Mouse (Mus musculus) CH12.LX (cell line): ENCODE results near the gene Mrpl23. TPM values are rescaled to one million over a fixed set of nuclear protein-coding genes. Genes with fewer than 3 reads are reported as not detected.

Source experiments
- DNase-seq: peaks from one replicate; pipeline ENCODE4 v3.0.0-alpha.2; 2013; ENCODE audit errors: extremely low read depth
- H3K27ac ChIP-seq: 2 replicates; pipeline ENCODE4 v1.5.1; 2012; ENCODE audit warnings: low read depth, mild to moderate bottlenecking, control low read depth, moderate library complexity; ENCODE audit not compliant: insufficient read depth
- H3K27me3 ChIP-seq: replicated peaks from 2 replicates; pipeline ENCODE3; 2012; ENCODE audit warnings: inconsistent platforms
- H3K36me3 ChIP-seq, 2 experiments: replicated peaks in 1 of 2; 2 replicates each; pipeline versions ENCODE3 to v1.6.1; 2012; ENCODE audit warnings: inconsistent platforms in 1 of 2, low read length in 1 of 2, mild to moderate bottlenecking in 1 of 2, mixed read lengths in 1 of 2, moderate library complexity in 1 of 2; ENCODE audit not compliant: control insufficient read depth in 1 of 2, insufficient read depth in 1 of 2
- H3K4me1 ChIP-seq, 2 experiments: 2 replicates each; pipeline ENCODE4 v1.6.1; 2012; ENCODE audit warnings: inconsistent platforms in 1 of 2, moderate library complexity in 1 of 2; ENCODE audit not compliant: insufficient read depth in 2 of 2, control insufficient read depth in 1 of 2
- H3K4me2 ChIP-seq: 2 replicates; pipeline ENCODE4 v1.6.1; 2012; ENCODE audit warnings: low read depth, mild to moderate bottlenecking, control low read depth; ENCODE audit not compliant: poor library complexity, insufficient read depth, severe bottlenecking
- H3K4me3 ChIP-seq, 3 experiments: fragments of 150-350 bp in 1 of 3; sonication (generic) in 1 of 3; replicated peaks in 1 of 3; 2 replicates each; pipeline versions ENCODE3 to v1.5.1; 2011 to 2012; ENCODE audit warnings: low read depth in 2 of 3, low read length in 2 of 3, mild to moderate bottlenecking in 2 of 3, moderate library complexity in 2 of 3, control low read depth in 1 of 3, improper control_type of control experiment in 1 of 3, inconsistent platforms in 1 of 3, mixed read lengths in 1 of 3; ENCODE audit not compliant: poor library complexity in 1 of 3
- H3K79me2 ChIP-seq: replicated peaks from 2 replicates; pipeline ENCODE4 v1.6.1; 2012; ENCODE audit warnings: mild to moderate bottlenecking, moderate library complexity; ENCODE audit not compliant: control insufficient read depth, poor library complexity, insufficient read depth, severe bottlenecking; ENCODE audit errors: extremely low read depth
- H3K9ac ChIP-seq: 2 replicates; pipeline ENCODE4 v1.6.1; 2012; ENCODE audit warnings: low read depth, mild to moderate bottlenecking, control low read depth, moderate library complexity; ENCODE audit not compliant: insufficient read depth
- H3K9me3 ChIP-seq: replicated peaks from 2 replicates; pipeline ENCODE3; 2012; ENCODE audit warnings: low read length, inconsistent platforms, mixed read lengths
- BHLHE40 ChIP-seq: IDR thresholded peaks from 2 replicates; pipeline ENCODE4 v1.6.1; 2011; ENCODE audit warnings: mild to moderate bottlenecking, low read depth, low read length, improper control_type of control experiment
- CHD1 ChIP-seq: IDR thresholded peaks from 2 replicates; pipeline ENCODE4 v1.6.1; 2012; ENCODE audit warnings: low read depth, low read length, improper control_type of control experiment, inconsistent platforms
- ELF1 ChIP-seq: IDR thresholded peaks from 2 replicates; pipeline ENCODE4 v1.6.1; 2014; ENCODE audit warnings: low read depth, mild to moderate bottlenecking, inconsistent platforms, low read length, improper control_type of control experiment
- EP300 ChIP-seq: IDR thresholded peaks from 2 replicates; pipeline ENCODE4 v1.6.1; 2011; ENCODE audit warnings: low read length, improper control_type of control experiment
- ETS1 ChIP-seq: conservative IDR thresholded peaks from 2 replicates; pipeline ENCODE4 v1.6.1; 2012; ENCODE audit warnings: low read depth, mild to moderate bottlenecking, inconsistent platforms, low read length, improper control_type of control experiment, moderate library complexity
- GABPA ChIP-seq: IDR thresholded peaks from 2 replicates; pipeline ENCODE4 v1.6.1; 2012; ENCODE audit warnings: low read depth, low read length, improper control_type of control experiment, inconsistent platforms; ENCODE audit not compliant: insufficient replicate concordance
- IRF4 ChIP-seq: IDR thresholded peaks from 2 replicates; pipeline ENCODE4 v1.6.1; 2014; ENCODE audit warnings: low read depth, mild to moderate bottlenecking, inconsistent platforms, low read length, improper control_type of control experiment
- JUN ChIP-seq: IDR thresholded peaks from 2 replicates; pipeline ENCODE4 v1.6.1; 2011; ENCODE audit warnings: low read depth, mild to moderate bottlenecking, low read length, improper control_type of control experiment, moderate library complexity; ENCODE audit not compliant: insufficient read depth
- JUND ChIP-seq: conservative IDR thresholded peaks from 2 replicates; pipeline ENCODE4 v1.6.1; 2011; ENCODE audit warnings: low read depth, low read length, improper control_type of control experiment
- KAT2A ChIP-seq: IDR thresholded peaks from 2 replicates; pipeline ENCODE4 v1.6.1; 2012; ENCODE audit warnings: low read length, improper control_type of control experiment, inconsistent platforms; ENCODE audit not compliant: insufficient replicate concordance
- MAFK ChIP-seq: IDR thresholded peaks from 2 replicates; pipeline ENCODE4 v1.6.1; 2011; ENCODE audit warnings: low read length, improper control_type of control experiment; ENCODE audit not compliant: insufficient replicate concordance
- MAZ ChIP-seq: IDR thresholded peaks from 2 replicates; pipeline ENCODE4 v1.6.1; 2012; ENCODE audit warnings: low read depth, mild to moderate bottlenecking, inconsistent platforms, low read length, improper control_type of control experiment, moderate library complexity
- MEF2A ChIP-seq: IDR thresholded peaks from 2 replicates; pipeline ENCODE4 v1.6.1; 2014; ENCODE audit warnings: low read depth, mild to moderate bottlenecking, inconsistent platforms, low read length, improper control_type of control experiment, borderline replicate concordance
- MXI1 ChIP-seq: IDR thresholded peaks from 2 replicates; pipeline ENCODE4 v1.6.1; 2011; ENCODE audit warnings: mild to moderate bottlenecking, low read depth, low read length, improper control_type of control experiment
- MYC ChIP-seq: IDR thresholded peaks from 2 replicates; pipeline ENCODE4 v1.6.1; 2011; ENCODE audit warnings: low read depth, mild to moderate bottlenecking, improper control_type of control experiment, low read length
- NRF1 ChIP-seq: IDR thresholded peaks from 2 replicates; pipeline ENCODE4 v1.6.1; 2014; ENCODE audit warnings: low read depth, mild to moderate bottlenecking, inconsistent platforms, low read length, improper control_type of control experiment, moderate library complexity
- POLR2AphosphoS2 ChIP-seq: IDR thresholded peaks from 2 replicates; pipeline ENCODE4 v1.6.1; 2011; ENCODE audit warnings: low read depth, low read length, improper control_type of control experiment
- RCOR1 ChIP-seq: conservative IDR thresholded peaks from 2 replicates; pipeline ENCODE4 v1.6.1; 2012; ENCODE audit warnings: low read depth, mild to moderate bottlenecking, inconsistent platforms, low read length, improper control_type of control experiment
- TBP ChIP-seq: conservative IDR thresholded peaks from 2 replicates; pipeline ENCODE4 v1.6.1; 2011; ENCODE audit warnings: low read depth, low read length, improper control_type of control experiment
- TCF12 ChIP-seq: IDR thresholded peaks from 2 replicates; pipeline ENCODE4 v1.6.1; 2014; ENCODE audit warnings: low read depth, mild to moderate bottlenecking, inconsistent platforms, low read length, improper control_type of control experiment
- UBTF ChIP-seq: IDR thresholded peaks from 2 replicates; pipeline ENCODE4 v1.6.1; 2012; ENCODE audit warnings: low read depth, mild to moderate bottlenecking, inconsistent platforms, low read length, improper control_type of control experiment, moderate library complexity
- ZC3H11A ChIP-seq: IDR thresholded peaks from 2 replicates; pipeline ENCODE4 v1.6.1; 2012; ENCODE audit warnings: low read depth, mild to moderate bottlenecking, inconsistent platforms, low read length, improper control_type of control experiment
- ZKSCAN1 ChIP-seq: IDR thresholded peaks from 2 replicates; pipeline ENCODE4 v1.6.1; 2012; ENCODE audit warnings: low read depth, inconsistent platforms, low read length, improper control_type of control experiment, borderline replicate concordance
- ZNF384 ChIP-seq: IDR thresholded peaks from 2 replicates; pipeline ENCODE4 v1.6.1; 2012; ENCODE audit warnings: low read depth, low read length, improper control_type of control experiment, inconsistent platforms
- dilution Hi-C: fragments of 300-500 bp; cut with MboI; formaldehyde crosslinking; loops from 2 replicates; pipeline ENCODE4 v1.14.3; 2020; ENCODE audit warnings: low sequenced_read_pairs; ENCODE audit not compliant: extremely low pct_unique_long_range_greater_than_20kb, extremely low pct_ligation_motif_present
- in situ Hi-C: fragments of 300-500 bp; cut with MboI; formaldehyde crosslinking; loops from 3 replicates; pipeline ENCODE4 v1.14.3; 2019; ENCODE audit warnings: low sequenced_read_pairs, low pct_ligation_motif_present, low pct_unique_long_range_greater_than_20kb, mixed read lengths
- polyA plus RNA-seq: library from polyadenylated mRNA; unstranded; fragments of >175 nt; gene quantifications from 2 replicates; pipeline ENCODE4 v1.2.1, GENCODE M21; 2012; ENCODE audit warnings: low read depth; ENCODE audit not compliant: insufficient read length
- total RNA-seq, 2 experiments: library from RNA; depleted of rRNA; stranded (reverse); fragments of 300-350 nt in 1 of 2; fragments of >200 nt in 1 of 2; gene quantifications; 2 replicates each; pipeline ENCODE4 v1.2.3; 2012 to 2014

Mrpl23 gene
- total and polyA plus RNA-seq, 3 experiments, result 8.3 to 71.2 (median 70.8) TPM

DNA sequence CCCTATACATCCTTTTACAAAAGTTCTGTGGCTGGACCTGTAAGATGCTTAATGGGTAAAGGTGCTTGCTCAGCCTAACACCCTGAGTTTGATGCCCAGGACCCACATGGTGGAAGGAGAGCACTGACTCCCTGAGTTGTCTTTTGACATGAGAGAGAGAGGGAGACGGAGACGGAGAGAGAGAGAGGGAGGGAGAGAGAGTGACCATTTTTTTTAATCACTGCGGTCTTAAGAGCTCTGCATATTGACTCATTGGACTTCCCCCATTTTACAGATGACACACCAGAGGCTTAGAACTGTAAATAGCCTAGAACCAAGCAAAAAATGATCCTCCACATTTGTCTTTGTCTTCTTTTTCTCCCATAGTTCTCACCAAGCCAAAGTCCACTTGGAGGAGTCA, 44.4 kb upstream of the Mrpl23 start:
- H3K36me3 ChIP-seq, result peaks cover 80 to 98% of the 10 kb centered on the region in 2 experiments

DNA sequence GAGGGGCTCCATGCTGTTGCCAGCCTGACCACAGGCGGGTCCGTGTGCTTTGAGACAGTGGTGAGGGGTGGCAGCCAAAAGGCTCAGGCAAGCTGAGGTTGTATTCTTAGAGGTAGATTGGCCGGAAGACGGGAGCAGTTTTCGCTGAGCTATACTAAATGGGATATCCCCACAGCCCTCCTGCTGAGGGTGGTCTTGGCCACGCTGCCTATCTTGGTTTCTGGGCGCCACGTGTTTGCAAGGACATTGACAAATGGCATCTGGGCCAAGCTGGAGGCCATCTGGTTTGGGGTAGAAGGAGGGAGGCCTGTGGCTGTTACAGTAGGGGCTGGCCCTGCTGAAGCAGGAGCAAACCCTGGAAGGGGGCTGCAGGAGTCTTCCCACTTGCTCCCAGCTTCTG, 39.0 kb upstream of the Mrpl23 start:
- Histone ChIP-seq H3K4me3 (no peak overlapping the region), H3K36me3 (peaks cover 74 to 89% of the 10 kb centered on the region in 2 experiments), H3K27ac (no peak overlapping the region), H3K9me3 (no peaks in the 10 kb centered on the region), H3K79me2 (no peaks in the 10 kb centered on the region), H3K9ac (no peak overlapping the region), H3K4me1 (peaks cover 8 to 45% of the 10 kb centered on the region in 2 experiments), H3K27me3 (no peaks in the 10 kb centered on the region), H3K4me2 (no peak overlapping the region)
- in situ Hi-C loops, result no loop called here
- TF ChIP-seq MXI1 (no peak), RCOR1 (no peak), TBP (no peak), ZC3H11A (no peak), ELF1 (no peak), KAT2A (no peak), UBTF (no peak), MAZ (no peak), NRF1 (no peak), GABPA (no peak), MEF2A (no peak), CHD1 (no peak)
- dilution Hi-C loops, result no loop called here
- no peak for DNase-seq

More for the DNA sequence above, 44.4 kb upstream of the Mrpl23 start:
- peak overlapping the region; percentile 17; the same call in 1 of the 2 replicates for H3K9ac ChIP-seq
- peak overlapping the region; percentile 72 for H3K4me2 ChIP-seq
- no peaks in the 10 kb centered on the region for H3K27me3 ChIP-seq
- TF ChIP-seq ETS1, result peak; percentile 68; the same call in 1 of the 2 replicates
- TF ChIP-seq UBTF, result peak; percentile 66; the same call in 1 of the 2 replicates
- TF ChIP-seq MAZ, result peak; percentile 77
- TF ChIP-seq BHLHE40, result peak; percentile 50; the same call in 1 of the 2 replicates
- TF ChIP-seq ZNF384, result peak; percentile 98
- TF ChIP-seq EP300, result peak; percentile 92
- TF ChIP-seq ZKSCAN1, result no peak
- no peak for TF ChIP-seq KAT2A
- peak; percentile 66; the same call in 1 of the 2 replicates for TF ChIP-seq MEF2A
- peak; percentile 57; the same call in 1 of the 2 replicates for TF ChIP-seq TCF12
- no peak for TF ChIP-seq POLR2AphosphoS2
- peak; percentile 75 for TF ChIP-seq IRF4
- TF ChIP-seq MAFK, result peak; percentile 53; the same call in 1 of the 2 replicates
- no peak for TF ChIP-seq MYC
- 0 out of 2 replicates have a peak, but pooled peaks have one; percentile 22 for TF ChIP-seq TBP
- TF ChIP-seq JUND, result peak; percentile 72
- no peak; the same call in 1 of the 2 replicates for TF ChIP-seq CHD1
- peak; percentile 58; the same call in 1 of the 2 replicates for TF ChIP-seq JUN
- peak overlapping the region; percentile 86 for H3K27ac ChIP-seq
- H3K4me1 ChIP-seq, result peaks cover 19 to 47% of the 10 kb centered on the region in 2 experiments
- H3K4me3 ChIP-seq, result no peak overlapping the region
- dilution Hi-C loops, result no loop called here
- no peaks in the 10 kb centered on the region for H3K79me2 ChIP-seq
- H3K9me3 ChIP-seq, result no peaks in the 10 kb centered on the region
- in situ Hi-C loops, result no loop called here
- peak; percentile 70 for DNase-seq
